Mouse (Mus musculus) ES-Bruce4 (cell line): Measurements from ENCODE around the gene Tle3. TPM values are rescaled to one million over a fixed set of nuclear protein-coding genes. Genes with fewer than 3 reads are reported as not detected.

Experiments used
- H3K27ac ChIP-seq: 2 replicates; pipeline ENCODE4 v1.5.1; 2012; ENCODE audit warnings: low read length, inconsistent platforms; ENCODE audit not compliant: insufficient read depth
- H3K27me3 ChIP-seq: 2 replicates; pipeline ENCODE4 v1.6.1; 2012; ENCODE audit warnings: mild to moderate bottlenecking, low read length, inconsistent platforms; ENCODE audit not compliant: control insufficient read depth, poor library complexity, insufficient read depth, severe bottlenecking
- H3K36me3 ChIP-seq: 2 replicates; pipeline ENCODE4 v1.6.1; 2012; ENCODE audit warnings: inconsistent platforms, mild to moderate bottlenecking, low read length, moderate library complexity; ENCODE audit not compliant: control insufficient read depth, poor library complexity, insufficient read depth, severe bottlenecking
- H3K4me1 ChIP-seq: one replicate; pipeline ENCODE4 v1.8.1; 2011; ENCODE audit warnings: low read length; ENCODE audit not compliant: control insufficient read depth, insufficient read depth
- H3K4me3 ChIP-seq: 2 replicates; pipeline ENCODE4 v1.5.1; 2011; ENCODE audit warnings: low read depth, mild to moderate bottlenecking, low read length
- H3K9ac ChIP-seq: 2 replicates; pipeline ENCODE4 v1.6.1; 2012; ENCODE audit warnings: low read depth, mild to moderate bottlenecking, inconsistent platforms; ENCODE audit not compliant: poor library complexity, severe bottlenecking
- H3K9me3 ChIP-seq: replicated peaks from 2 replicates; pipeline ENCODE4 v1.6.1; 2012; ENCODE audit warnings: mild to moderate bottlenecking, low read length, inconsistent platforms; ENCODE audit not compliant: control insufficient read depth, poor library complexity, insufficient read depth, severe bottlenecking
- CTCF ChIP-seq: IDR thresholded peaks from one replicate; pipeline ENCODE4 v1.8.1; 2011; ENCODE audit warnings: low read depth, low read length
- EP300 ChIP-seq: IDR thresholded peaks from 2 replicates; pipeline ENCODE4 v1.6.1; 2011; ENCODE audit warnings: low read depth, low read length; ENCODE audit not compliant: insufficient read depth
- POLR2A ChIP-seq: IDR thresholded peaks from one replicate; pipeline ENCODE4 v1.8.1; 2011; ENCODE audit warnings: low read length; ENCODE audit not compliant: insufficient read depth
- polyA plus RNA-seq: library from polyadenylated mRNA; stranded (reverse); fragments of >200 nt; gene quantifications from 2 replicates; pipeline ENCODE4 v1.2.4, GENCODE M21; 2011; ENCODE audit warnings: low read depth; ENCODE audit not compliant: missing spikeins, insufficient read depth, insufficient read length

The Tle3 gene
- 122 and 146 TPM in 2 replicates for polyA plus RNA-seq

DNA sequence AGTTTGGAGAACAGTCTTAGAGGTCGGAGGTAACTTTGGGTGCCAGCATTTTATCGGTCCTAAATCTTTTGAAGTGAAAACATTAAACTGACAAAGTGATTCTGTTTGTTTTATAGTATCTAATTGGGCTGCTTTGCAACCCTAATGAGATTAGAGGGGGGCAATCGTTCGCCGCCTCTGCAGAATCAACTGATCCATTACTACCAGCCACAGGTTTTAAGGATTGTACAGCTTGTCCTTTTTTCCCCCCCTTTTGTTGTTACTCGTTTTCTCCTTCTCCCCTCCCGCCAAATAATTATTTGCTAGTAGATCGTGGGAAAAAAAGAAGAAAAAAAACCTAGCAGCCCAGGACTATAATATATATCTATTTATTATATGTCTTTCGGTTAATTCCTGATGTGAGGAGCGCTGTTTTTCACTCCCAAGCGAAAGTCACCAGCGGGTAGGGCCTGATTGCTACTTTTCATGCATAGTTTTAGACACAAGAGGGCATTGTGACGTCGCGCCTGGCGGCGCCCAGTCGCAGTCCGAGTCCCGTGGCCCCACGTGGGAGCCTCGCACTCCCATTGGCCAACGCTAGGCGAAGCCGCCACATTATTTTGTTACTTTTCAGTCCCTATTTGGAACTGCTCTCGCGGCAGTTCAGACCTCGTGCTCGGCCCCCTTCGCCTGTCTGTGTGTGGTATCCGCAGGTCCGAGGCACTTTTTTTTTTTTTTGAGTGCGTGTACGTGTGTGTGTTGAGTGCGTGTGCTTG, at the start of gene Tle3:
Tle3 (plus strand) TSS at position 612 of the 755 bp plus-strand sequence.
- H3K27me3 ChIP-seq = no peaks in the 10 kb centered on the region

DNA sequence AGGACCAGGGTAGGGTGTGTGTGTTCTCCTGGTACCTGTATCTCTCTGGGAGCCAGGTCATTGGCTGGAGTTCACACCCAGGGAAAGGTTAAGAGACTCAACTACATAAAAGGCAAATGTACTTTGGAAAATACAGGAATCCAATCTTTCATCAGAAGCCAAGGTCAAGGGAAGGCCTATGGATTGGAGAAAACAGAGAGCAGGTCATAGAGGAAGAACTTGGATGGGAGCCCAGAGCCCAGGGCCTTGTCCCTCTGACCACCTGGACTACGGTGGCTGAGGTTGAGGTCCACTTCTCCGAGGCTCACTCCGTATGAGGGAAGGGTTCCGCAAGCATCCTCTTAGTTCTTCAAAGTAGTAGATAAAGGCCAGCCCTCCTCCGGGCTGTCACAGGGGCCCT, 48.9 kb upstream of the Tle3 start:
- Histone ChIP-seq H3K4me3 (no peak overlapping the region), H3K27ac (0 out of 2 replicates have a peak overlapping the region, but pooled peaks have one; percentile 5), H3K36me3 (no peaks in the 10 kb centered on the region), H3K4me1 (peaks cover 14% of the 10 kb centered on the region), H3K9me3 (no peaks in the 10 kb centered on the region), H3K9ac (no peak overlapping the region), H3K27me3 (no peaks in the 10 kb centered on the region)
- TF ChIP-seq CTCF (no peak), POLR2A (no peak), EP300 (no peak)

More for the DNA sequence above, at the start of gene Tle3:
- peak within 1 kb of the TSS; percentile 99 for H3K4me3 ChIP-seq
- peaks cover 6% of the 10 kb centered on the region for H3K4me1 ChIP-seq
- no peaks in the 10 kb centered on the region for H3K9me3 ChIP-seq
- H3K9ac ChIP-seq = peak within 1 kb of the TSS; percentile 98
- H3K27ac ChIP-seq = no peak within 1 kb of the TSS
- TF ChIP-seq CTCF (peak; percentile 49), EP300 (0 out of 2 replicates have a peak, but pooled peaks have one; percentile 38), POLR2A (peak; percentile 42)
- H3K36me3 ChIP-seq = peaks cover 15% of the 10 kb centered on the region

DNA sequence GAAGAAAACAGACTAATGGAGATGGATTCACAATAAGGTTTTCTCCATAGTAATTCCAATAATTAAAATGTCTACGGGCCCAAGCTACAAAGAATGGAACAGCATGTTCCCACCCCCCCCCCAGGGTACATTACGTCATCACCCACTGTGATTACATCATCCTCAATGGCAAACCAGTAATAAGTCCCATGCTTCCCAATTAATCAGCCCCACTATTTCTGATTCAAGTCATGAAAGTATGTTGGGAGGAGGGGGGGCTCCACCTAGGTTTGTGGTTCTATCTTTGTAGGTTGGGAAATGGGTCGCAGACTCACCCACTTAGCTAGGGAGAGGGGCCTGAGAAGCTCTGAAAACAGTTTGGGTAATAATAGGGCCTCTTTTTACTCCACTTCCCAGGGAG, 48.3 kb upstream of the Tle3 start:
- Histone ChIP-seq H3K4me1 (peaks cover 14% of the 10 kb centered on the region), H3K9ac (0 out of 2 replicates have a peak overlapping the region, but pooled peaks have one; percentile 18), H3K27me3 (no peaks in the 10 kb centered on the region), H3K27ac (peak overlapping the region; percentile 71; the same call in 1 of the 2 replicates), H3K9me3 (no peaks in the 10 kb centered on the region), H3K36me3 (no peaks in the 10 kb centered on the region), H3K4me3 (peak overlapping the region; percentile 3; the same call in 1 of the 2 replicates)
- TF ChIP-seq POLR2A = no peak
- no peak for TF ChIP-seq EP300
- no peak for TF ChIP-seq CTCF

DNA sequence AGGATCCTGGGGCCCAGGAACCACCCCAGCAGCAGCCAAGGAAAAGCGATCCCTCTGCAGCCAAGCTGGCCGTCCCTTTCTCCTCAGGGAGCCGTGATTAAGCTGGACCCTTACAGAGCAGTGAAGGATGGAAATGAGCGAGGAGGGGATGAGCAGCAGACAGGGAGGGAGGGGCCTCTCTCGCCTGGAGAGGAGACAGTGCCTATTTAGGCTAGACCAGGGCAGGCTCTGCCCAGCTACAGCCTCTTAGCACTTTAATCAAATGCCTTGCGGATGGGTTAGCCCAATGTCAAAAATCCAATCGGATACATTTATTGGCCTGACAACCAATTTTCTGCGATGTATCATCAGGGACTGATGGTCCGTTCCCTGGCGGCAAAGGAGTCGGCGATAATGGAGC, 47.8 kb upstream of the Tle3 start:
- peak overlapping the region; percentile 71; the same call in 1 of the 2 replicates for H3K27ac ChIP-seq
- TF ChIP-seq CTCF = no peak
- TF ChIP-seq EP300 = no peak
- TF ChIP-seq POLR2A = no peak
- H3K27me3 ChIP-seq = no peaks in the 10 kb centered on the region
- no peaks in the 10 kb centered on the region for H3K9me3 ChIP-seq
- H3K4me1 ChIP-seq = peaks cover 14% of the 10 kb centered on the region
- H3K36me3 ChIP-seq = no peaks in the 10 kb centered on the region
- H3K4me3 ChIP-seq = peak overlapping the region; percentile 3; the same call in 1 of the 2 replicates
- 0 out of 2 replicates have a peak overlapping the region, but pooled peaks have one; percentile 18 for H3K9ac ChIP-seq

DNA sequence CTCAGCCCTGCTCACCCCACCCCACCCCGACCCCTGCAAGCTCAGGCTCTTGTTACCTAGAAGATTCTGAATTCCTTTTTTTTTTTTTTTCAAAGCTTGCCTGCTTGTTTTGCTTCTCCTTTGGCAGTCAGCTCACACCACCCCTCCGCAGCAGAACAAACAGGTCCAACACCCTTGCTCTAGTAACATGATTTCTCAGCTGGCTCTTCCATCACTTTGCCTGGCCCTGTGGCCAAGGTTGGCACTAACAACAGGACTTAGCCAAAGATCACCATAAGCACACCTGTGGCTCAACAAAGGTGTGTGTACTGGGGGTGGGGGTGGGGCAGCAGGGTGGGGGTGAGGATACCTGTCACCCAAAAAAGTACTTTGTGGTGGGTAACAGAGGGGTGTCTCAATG, 47.2 kb upstream of the Tle3 start:
- no peak overlapping the region for H3K27ac ChIP-seq
- TF ChIP-seq POLR2A (no peak), CTCF (no peak), EP300 (no peak)
- no peak overlapping the region for H3K9ac ChIP-seq
- no peaks in the 10 kb centered on the region for H3K9me3 ChIP-seq
- no peaks in the 10 kb centered on the region for H3K27me3 ChIP-seq
- no peaks in the 10 kb centered on the region for H3K36me3 ChIP-seq
- no peak overlapping the region for H3K4me3 ChIP-seq
- H3K4me1 ChIP-seq = peaks cover 12% of the 10 kb centered on the region

DNA sequence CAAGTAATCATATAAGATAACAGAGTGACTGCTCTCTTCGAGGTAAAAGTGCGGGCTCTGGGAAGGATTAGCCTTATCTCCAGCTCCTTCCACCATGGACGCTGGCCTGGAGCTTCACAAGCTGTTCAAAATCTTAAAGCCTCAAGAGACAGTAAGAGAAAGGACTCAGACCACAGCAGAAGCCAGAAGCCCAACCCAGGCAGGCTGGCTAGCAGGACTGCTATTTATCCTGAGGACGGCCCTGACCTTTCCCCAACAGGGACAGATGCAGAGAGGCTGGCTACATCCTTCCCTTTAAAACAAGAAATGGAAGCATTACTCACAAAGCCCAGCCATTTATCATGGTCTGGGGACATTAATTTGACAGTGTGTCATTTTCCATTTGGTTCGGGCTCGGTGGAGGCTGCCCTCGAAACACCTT, 46.2 kb upstream of the Tle3 start:
- no peak overlapping the region for H3K27ac ChIP-seq
- H3K27me3 ChIP-seq = no peaks in the 10 kb centered on the region
- no peak overlapping the region for H3K9ac ChIP-seq

More for the DNA sequence above, 46.2 kb upstream of the Tle3 start:
- Histone ChIP-seq H3K36me3 (no peaks in the 10 kb centered on the region), H3K4me3 (no peak overlapping the region), H3K9me3 (no peaks in the 10 kb centered on the region), H3K4me1 (peaks cover 12% of the 10 kb centered on the region)
- no peak for TF ChIP-seq EP300
- TF ChIP-seq CTCF = no peak
- no peak for TF ChIP-seq POLR2A
